Mouse (Mus musculus): ENCODE results near the gene Lcp2. TPM values are rescaled to one million over a fixed set of nuclear protein-coding genes. Genes with fewer than 3 reads are reported as not detected.
"Not testable (repeated sequence)": the region's sequence is repeated elsewhere in the genome, so short reads cannot be mapped to it uniquely, and the experiment has no call there.

Gene Lcp2
- polyA plus RNA-seq, 1 experiment from 2014 or later = 1.2 TPM

GRCm38 (mm10) chr11:34123147-34123546 lies 76.4 kb downstream of the Lcp2 start:
- H3K9me3 ChIP-seq (ENCODE audit: control insufficient read depth, low read length) = no peaks in the 10 kb centered on the region
- no peak overlapping the region for H3K27ac ChIP-seq (replicated peaks)
- TF ChIP-seq EP300 (optimal IDR thresholded peaks at IDR 0.05) = no peak
- TF ChIP-seq CTCF (IDR thresholded peaks at IDR 0.05; ENCODE audit: low read depth) = peak; percentile 83
- ATAC-seq (ENCODE audit: low FRiP score, low TSS enrichment) = no peak
- 7% methylated on average over 2 of the region's 2 CpGs for WGBS
- H3K27me3 ChIP-seq (ENCODE audit: control insufficient read depth, insufficient read depth, low read length) = no peaks in the 10 kb centered on the region
- no peaks in the 10 kb centered on the region for H3K4me1 ChIP-seq (replicated peaks; ENCODE audit: control insufficient read depth, insufficient read depth)
- peak; percentile 26 for DNase-seq (ENCODE audit: low spot score)
- H3K4me2 ChIP-seq (replicated peaks; ENCODE audit: low read depth) = no peak overlapping the region
- H3K9ac ChIP-seq (ENCODE audit: low read length) = no peak overlapping the region
- no peaks in the 10 kb centered on the region for H3K36me3 ChIP-seq (ENCODE audit: control insufficient read depth, insufficient read depth, low read length)
- H3K4me3 ChIP-seq (ENCODE audit: low read depth, low read length) = no peak overlapping the region

GRCm38 (mm10) chr11:34124852-34125251 lies 78.1 kb downstream of the Lcp2 start:
- no peak for TF ChIP-seq CTCF (IDR thresholded peaks at IDR 0.05; ENCODE audit: low read depth)
- TF ChIP-seq EP300 (optimal IDR thresholded peaks at IDR 0.05) = no peak
- H3K4me1 ChIP-seq (replicated peaks; ENCODE audit: control insufficient read depth, insufficient read depth) = no peaks in the 10 kb centered on the region
- no peak for DNase-seq (ENCODE audit: low spot score)
- no peak overlapping the region for H3K9ac ChIP-seq (ENCODE audit: low read length)
- 47% methylated on average over 7 of the region's 7 CpGs for WGBS
- no peaks in the 10 kb centered on the region for H3K9me3 ChIP-seq (ENCODE audit: control insufficient read depth, low read length)
- H3K36me3 ChIP-seq (ENCODE audit: control insufficient read depth, insufficient read depth, low read length) = no peaks in the 10 kb centered on the region
- H3K4me2 ChIP-seq (replicated peaks; ENCODE audit: low read depth) = no peak overlapping the region
- H3K4me3 ChIP-seq (ENCODE audit: low read depth, low read length) = no peak overlapping the region
- no peaks in the 10 kb centered on the region for H3K27me3 ChIP-seq (ENCODE audit: control insufficient read depth, insufficient read depth, low read length)
- H3K27ac ChIP-seq (replicated peaks) = no peak overlapping the region
- ATAC-seq (ENCODE audit: low FRiP score, low TSS enrichment) = no peak

- WGBS = 72% methylated on average over 3 of the region's 3 CpGs
- H3K4me2 ChIP-seq (replicated peaks; ENCODE audit: low read depth); H3K4me3 ChIP-seq (ENCODE audit: low read depth, low read length); ATAC-seq (ENCODE audit: low FRiP score, low TSS enrichment); H3K27me3 ChIP-seq (ENCODE audit: control insufficient read depth, insufficient read depth, low read length); H3K9me3 ChIP-seq (ENCODE audit: control insufficient read depth, low read length); H3K4me1 ChIP-seq (replicated peaks; ENCODE audit: control insufficient read depth, insufficient read depth); DNase-seq (ENCODE audit: low spot score); H3K36me3 ChIP-seq (ENCODE audit: control insufficient read depth, insufficient read depth, low read length); H3K27ac ChIP-seq (replicated peaks); H3K9ac ChIP-seq (ENCODE audit: low read length): not testable (repeated sequence)
Observed at GRCm38 (mm10) chr11:34125727-34126126, 79.0 kb downstream of the Lcp2 start.

GRCm38 (mm10) chr11:34128412-34128811 lies 81.7 kb downstream of the Lcp2 start:
- no peak overlapping the region for H3K4me2 ChIP-seq (replicated peaks; ENCODE audit: low read depth)
- DNase-seq (ENCODE audit: low spot score) = no peak
- no peaks in the 10 kb centered on the region for H3K9me3 ChIP-seq (ENCODE audit: control insufficient read depth, low read length)
- no peaks in the 10 kb centered on the region for H3K36me3 ChIP-seq (ENCODE audit: control insufficient read depth, insufficient read depth, low read length)
- 76% methylated on average over 2 of the region's 2 CpGs for WGBS
- no peak overlapping the region for H3K9ac ChIP-seq (ENCODE audit: low read length)
- no peaks in the 10 kb centered on the region for H3K27me3 ChIP-seq (ENCODE audit: control insufficient read depth, insufficient read depth, low read length)
- no peaks in the 10 kb centered on the region for H3K4me1 ChIP-seq (replicated peaks; ENCODE audit: control insufficient read depth, insufficient read depth)
- TF ChIP-seq CTCF (IDR thresholded peaks at IDR 0.05; ENCODE audit: low read depth) (no peak), EP300 (optimal IDR thresholded peaks at IDR 0.05) (no peak)
- ATAC-seq (ENCODE audit: low FRiP score, low TSS enrichment) = no peak
- no peak overlapping the region for H3K27ac ChIP-seq (replicated peaks)
- no peak overlapping the region for H3K4me3 ChIP-seq (ENCODE audit: low read depth, low read length)

- H3K27me3 ChIP-seq (ENCODE audit: control insufficient read depth, insufficient read depth, low read length) = no peaks in the 10 kb centered on the region
- H3K9me3 ChIP-seq (ENCODE audit: control insufficient read depth, low read length) = no peaks in the 10 kb centered on the region
- H3K4me3 ChIP-seq (ENCODE audit: low read depth, low read length) = no peak overlapping the region
- no peak for DNase-seq (ENCODE audit: low spot score)
- no peak for ATAC-seq (ENCODE audit: low FRiP score, low TSS enrichment)
- no peaks in the 10 kb centered on the region for H3K4me1 ChIP-seq (replicated peaks; ENCODE audit: control insufficient read depth, insufficient read depth)
- no peak overlapping the region for H3K9ac ChIP-seq (ENCODE audit: low read length)
- no peaks in the 10 kb centered on the region for H3K36me3 ChIP-seq (ENCODE audit: control insufficient read depth, insufficient read depth, low read length)
- H3K27ac ChIP-seq (replicated peaks) = no peak overlapping the region
- no peak overlapping the region for H3K4me2 ChIP-seq (replicated peaks; ENCODE audit: low read depth)
- TF ChIP-seq CTCF (IDR thresholded peaks at IDR 0.05; ENCODE audit: low read depth) (no peak), EP300 (optimal IDR thresholded peaks at IDR 0.05) (no peak)
- WGBS = 89% methylated on average over 8 of the region's 8 CpGs
Observed at GRCm38 (mm10) chr11:34139296-34139695, 92.6 kb downstream of the Lcp2 start.

Other genes with a start within 250 kb of the Lcp2 start
- 2.8 and 3.3 TPM in 2 replicates for gene Kcnmb1, start 83.9 kb upstream of the Lcp2 start, polyA plus RNA-seq (2015; fragmentation: Nextera tagmentation; extraction: Ambion mirVana)
- gene Kcnip1, start 53.8 kb upstream of the Lcp2 start, polyA plus RNA-seq (2015; fragmentation: Nextera tagmentation; extraction: Ambion mirVana) = 3.9 and 5.1 TPM in 2 replicates
- gene 4930469K13Rik, start 51.6 kb downstream of the Lcp2 start, polyA plus RNA-seq (2015; fragmentation: Nextera tagmentation; extraction: Ambion mirVana) = not detected in 2 replicates
- not detected in 2 replicates for gene Foxi1, start 161.2 kb downstream of the Lcp2 start, polyA plus RNA-seq (2015; fragmentation: Nextera tagmentation; extraction: Ambion mirVana)